Mouse (Mus musculus) kidney, adult 11 months (tissue): ENCODE data around the gene Cyp2s1.
"Not testable (repeated sequence)": the region's sequence is repeated elsewhere in the genome, so short reads cannot be mapped to it uniquely, and the experiment has no call there.

Experiments
- DNase-seq: peaks from one replicate; pipeline ENCODE4 v3.0.0; 2022

Gene Cyp2s1

GRCm38 (mm10) chr7:25811716-25812115, 5.0 kb downstream of the Cyp2s1 start:
- no peak for DNase-seq

GRCm38 (mm10) chr7:25805631-25806343, 10.9 kb downstream of the Cyp2s1 start:
- peak; percentile 49 for DNase-seq

GRCm38 (mm10) chr7:25804792-25805191, 11.9 kb downstream of the Cyp2s1 start:
- DNase-seq = no peak

DNA sequence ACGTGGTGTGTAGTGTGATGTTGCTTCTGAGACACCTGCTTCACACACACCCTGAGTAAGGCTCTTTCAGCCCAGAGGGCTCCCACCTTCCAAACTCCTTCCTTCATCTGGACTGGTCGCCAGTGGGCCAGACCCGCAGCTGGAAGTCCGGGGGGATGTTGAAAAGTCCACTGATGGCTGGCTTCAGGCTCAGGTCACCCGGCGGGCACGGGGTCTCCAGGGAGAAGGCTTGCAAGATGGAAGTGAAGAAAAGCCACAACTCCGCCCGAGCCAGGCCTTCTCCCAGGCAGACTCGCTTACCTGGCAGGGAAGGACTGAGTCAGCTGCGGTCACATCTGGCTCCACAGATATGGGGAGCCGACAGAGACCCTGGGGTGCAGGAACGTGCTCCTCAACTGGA, 13.3 kb downstream of the Cyp2s1 start:
- DNase-seq = no peak

DNA sequence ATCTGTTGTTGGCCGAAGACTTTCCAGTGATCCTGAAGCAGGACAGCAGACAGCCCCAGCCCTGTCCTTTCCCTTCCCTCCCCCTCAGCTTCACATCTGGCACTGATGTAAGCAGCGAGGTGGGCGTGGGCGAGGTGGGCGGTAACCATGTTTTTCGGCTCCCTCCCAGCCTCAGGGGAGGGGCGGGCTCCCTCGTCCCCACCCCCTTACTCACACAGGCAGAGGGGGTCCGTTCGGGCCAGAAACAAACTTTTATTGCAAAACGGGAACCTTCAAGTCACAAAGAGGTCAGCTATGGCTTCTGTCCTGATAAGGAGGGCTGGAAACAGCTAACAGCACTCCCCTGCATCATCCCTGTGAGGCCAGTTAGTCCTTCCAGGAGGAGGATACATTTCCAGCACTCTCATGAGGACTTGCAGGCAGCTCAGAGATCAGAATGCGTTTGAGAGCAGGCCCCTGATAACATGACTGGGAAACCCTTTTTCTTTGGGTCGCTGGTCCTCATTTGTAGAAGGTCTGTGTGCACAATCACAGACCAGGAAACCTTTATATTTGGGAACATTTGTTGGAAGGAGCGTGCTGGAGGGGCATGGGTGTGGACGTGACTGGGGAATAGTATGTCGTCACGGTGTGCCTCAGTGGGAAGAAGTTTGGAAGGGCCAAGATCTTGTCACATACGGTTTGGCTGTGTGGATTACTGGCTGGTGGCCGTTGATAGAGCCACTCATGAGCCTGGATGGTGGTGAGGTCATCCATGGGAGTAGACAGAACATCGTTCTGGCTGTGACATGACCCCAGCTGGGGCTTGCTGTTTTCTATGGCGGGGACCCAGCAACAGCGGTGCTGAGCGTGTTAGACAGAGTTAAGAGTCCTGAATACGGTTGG, 14.2 kb downstream of the Cyp2s1 start:
- peak; percentile 57 for DNase-seq

- DNase-seq = no peak
Measured at GRCm38 (mm10) chr7:25801031-25801430, 15.7 kb downstream of the Cyp2s1 start.

GRCm38 (mm10) chr7:25799369-25799768, 17.3 kb downstream of the Cyp2s1 start:
- no peak for DNase-seq

GRCm38 (mm10) chr7:25798540-25798939, 18.2 kb downstream of the Cyp2s1 start:
- no peak for DNase-seq

GRCm38 (mm10) chr7:25794775-25795174, 21.9 kb downstream of the Cyp2s1 start:
- no peak for DNase-seq

DNA sequence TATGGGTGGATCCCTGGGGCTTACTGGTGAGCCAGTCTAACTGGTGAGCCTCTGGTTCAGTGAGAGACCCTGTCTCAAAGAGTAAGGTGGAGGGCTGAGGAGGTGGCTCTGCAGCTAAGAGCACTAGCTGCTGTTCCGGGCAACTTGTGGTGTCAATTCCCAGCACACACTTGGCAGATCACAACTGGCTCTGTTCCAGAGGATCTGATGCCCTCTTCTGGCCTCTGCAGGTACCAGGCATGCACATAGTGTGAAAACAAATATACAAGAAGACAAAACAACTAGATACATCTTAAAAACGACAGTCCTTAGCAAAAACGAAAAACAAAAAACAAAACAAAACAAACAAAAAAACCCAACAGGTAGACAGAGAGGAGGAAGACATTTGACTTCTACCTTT, 23.0 kb downstream of the Cyp2s1 start:
- DNase-seq = no peak

DNA sequence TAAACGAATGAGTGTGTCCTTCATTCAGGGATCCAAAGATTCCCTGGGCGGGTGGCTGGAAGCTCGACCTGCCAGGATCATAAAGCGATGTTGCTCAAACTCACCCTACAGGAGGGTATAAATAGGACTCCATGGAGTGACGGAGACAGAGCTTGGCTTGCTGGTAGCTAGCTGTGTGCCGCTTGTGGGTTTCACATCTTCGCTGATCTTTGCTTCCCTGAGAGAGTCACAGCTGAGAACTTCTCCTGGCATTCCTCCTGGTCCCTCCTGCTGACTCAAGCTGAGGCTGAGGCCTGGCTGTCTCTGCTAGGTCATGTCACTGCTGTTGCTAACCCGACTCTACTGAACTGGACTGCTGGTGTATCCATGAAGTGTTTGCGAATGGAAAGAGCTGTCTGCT, 23.7 kb downstream of the Cyp2s1 start:
- not testable (repeated sequence) for DNase-seq

- DNase-seq = no peak
Measured at GRCm38 (mm10) chr7:25790615-25791014, 26.1 kb downstream of the Cyp2s1 start.

- DNase-seq = no peak
Measured at GRCm38 (mm10) chr7:25789129-25789440, 27.6 kb downstream of the Cyp2s1 start.

DNA sequence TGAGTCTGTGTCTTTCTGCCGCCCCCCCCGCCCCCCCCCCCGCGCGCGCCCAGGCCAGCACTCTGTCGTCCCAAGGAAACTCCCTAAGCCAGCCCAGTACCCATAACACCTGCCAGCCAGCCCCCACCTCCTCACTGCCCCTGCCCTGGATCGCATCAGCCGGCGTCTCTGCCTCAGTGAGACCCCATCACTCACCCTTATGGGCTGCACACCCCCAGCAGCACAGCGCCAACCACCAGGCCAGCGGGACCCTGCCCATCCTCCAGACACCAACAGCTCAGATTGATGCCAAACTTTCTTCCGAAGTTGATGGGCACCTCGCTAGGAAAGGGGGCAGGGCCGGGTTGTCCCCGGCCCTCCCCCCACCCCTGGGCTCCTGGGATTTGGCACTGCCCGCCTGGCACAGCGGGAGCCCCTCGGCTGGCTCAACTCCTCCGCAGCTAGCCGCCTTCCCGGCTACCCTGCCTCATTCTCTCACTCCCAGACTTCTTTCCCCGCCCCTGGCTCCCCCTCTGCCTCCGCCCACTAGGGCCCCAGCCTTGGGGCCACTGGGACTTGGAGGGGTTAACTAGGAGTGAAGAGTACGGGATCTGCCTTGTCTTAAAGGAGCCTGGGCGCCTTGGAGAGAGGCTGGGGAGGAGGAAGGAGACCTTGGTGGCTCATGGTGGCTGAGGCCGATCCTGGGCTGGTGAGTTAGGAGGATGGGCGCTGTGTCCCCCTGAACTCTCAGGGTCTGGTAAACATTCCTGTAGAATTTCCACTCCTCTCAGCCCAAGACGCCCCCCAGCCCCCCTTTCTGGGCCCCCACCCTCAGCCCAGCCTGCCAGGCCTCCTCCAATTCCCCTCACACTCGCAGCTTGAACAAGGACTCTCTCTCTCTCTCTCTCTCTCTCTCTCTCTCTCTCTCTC, 28.2 kb downstream of the Cyp2s1 start, which contains the start of gene Axl:
Gene Axl, minus strand, starts transcription at position 486 of the 909 bp plus-strand sequence.
- DNase-seq = peak; percentile 52

DNA sequence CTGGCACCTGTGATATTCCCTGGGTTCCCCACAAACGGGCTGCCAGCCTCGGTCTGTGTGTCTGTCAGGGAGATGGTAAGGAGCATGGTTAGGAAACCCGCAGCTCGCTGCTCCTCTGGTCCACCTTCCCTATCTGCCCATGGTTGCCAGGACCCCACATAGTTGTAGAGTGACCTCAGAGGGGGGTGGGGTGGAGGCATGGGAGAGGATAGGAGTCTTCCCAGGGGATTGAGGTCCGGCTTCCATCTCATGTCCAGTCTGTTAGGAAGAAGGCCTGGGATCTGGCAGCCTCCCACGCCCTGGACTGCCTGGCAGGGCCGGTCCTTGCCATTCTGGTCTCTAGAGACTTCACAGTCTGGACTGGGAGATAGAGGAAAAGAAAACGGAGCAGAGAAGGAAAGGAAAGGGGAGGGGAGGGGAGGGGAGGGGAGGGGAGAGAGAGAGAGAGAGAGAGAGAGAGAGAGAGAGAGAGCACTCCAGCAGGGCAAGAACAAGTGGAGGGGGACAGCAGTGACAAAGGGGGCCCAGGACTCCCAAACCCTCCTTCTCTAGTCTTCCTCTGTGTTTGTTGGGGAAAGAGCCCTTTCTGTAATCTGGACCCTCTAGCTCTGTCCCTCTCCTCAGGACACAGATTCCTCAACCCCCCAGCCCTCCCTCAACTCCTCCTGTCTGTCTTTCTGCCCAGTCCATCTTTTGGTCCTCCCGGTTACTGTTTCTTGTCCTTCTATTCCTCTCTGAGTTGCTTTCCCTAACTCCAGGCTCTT, 29.1 kb downstream of the Cyp2s1 start:
- DNase-seq = no peak

GRCm38 (mm10) chr7:25786974-25787373, 29.7 kb downstream of the Cyp2s1 start:
- no peak for DNase-seq

DNA sequence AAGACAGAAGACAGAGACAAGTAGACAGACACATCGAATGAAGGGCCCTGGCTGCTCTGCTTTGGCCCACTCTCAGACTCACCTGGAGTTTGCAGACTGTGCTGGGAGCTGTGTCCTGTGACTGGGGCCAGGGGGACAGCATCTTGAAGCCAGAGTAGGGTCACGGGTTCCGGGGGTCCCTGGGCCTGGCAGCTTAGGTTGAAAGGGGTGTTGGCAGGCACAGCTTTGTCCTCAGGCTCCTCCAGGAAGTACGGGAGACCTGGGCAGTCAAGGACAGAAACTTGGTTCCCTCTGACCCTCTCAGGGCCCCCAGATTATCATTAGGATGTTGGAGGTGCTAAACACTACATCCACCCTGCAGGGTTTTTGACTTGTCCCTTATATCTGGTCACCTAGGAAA, 31.0 kb downstream of the Cyp2s1 start:
- no peak for DNase-seq

GRCm38 (mm10) chr7:25784808-25785207, 31.9 kb downstream of the Cyp2s1 start:
- no peak for DNase-seq

GRCm38 (mm10) chr7:25783746-25784145, 33.0 kb downstream of the Cyp2s1 start:
- DNase-seq = no peak

DNA sequence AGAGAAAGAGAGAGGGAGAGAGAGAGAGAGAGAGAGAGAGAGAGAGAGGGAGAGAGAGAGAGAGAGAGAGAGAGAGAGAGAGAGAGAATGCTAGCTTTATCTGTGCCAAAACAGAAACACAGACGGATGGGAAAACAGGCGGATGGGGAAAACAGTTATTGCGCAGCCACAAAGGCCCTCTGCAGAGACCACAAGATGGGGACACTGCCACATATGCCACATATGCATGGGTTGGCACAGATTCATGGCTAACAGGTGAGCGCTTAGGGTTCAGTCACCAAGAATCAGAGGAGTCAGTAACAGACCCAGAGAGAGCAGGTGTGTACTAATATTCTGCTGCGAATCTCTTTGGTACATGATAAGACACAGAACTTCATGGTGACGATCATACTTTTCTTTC, 34.0 kb downstream of the Cyp2s1 start:
- no peak for DNase-seq

DNA sequence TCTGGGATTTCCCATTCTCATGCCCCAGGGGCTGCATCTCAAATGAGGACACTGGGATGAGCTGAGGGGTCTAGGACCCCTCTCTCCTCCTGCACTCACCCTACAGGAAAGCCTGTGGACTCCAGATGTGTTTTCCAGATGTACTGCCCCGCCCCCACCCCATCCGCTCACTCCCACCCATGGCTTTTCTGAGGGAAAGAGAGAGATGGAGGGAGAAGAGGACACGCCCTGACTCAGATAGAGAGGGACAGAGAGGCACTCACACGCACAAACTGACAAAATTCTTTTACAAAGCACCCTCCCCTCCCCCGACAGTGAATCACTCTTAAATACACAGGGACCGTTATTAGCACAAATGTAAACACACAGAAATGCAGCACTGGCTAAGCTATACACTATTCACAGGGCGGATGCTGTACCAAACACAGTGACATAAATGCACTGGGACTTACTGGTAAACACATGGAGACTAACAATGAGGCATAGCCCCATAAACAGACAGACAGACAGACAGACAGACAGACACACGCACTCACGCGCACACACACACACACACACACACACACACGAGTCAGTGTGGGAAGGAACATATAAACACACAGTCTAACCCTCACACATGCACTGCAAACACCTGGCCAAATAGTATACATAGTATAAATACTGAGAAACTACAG, 34.6 kb downstream of the Cyp2s1 start:
- no peak for DNase-seq
